ENCODE assay signal across 8 mouse cellular contexts in the genomic region with DNA sequence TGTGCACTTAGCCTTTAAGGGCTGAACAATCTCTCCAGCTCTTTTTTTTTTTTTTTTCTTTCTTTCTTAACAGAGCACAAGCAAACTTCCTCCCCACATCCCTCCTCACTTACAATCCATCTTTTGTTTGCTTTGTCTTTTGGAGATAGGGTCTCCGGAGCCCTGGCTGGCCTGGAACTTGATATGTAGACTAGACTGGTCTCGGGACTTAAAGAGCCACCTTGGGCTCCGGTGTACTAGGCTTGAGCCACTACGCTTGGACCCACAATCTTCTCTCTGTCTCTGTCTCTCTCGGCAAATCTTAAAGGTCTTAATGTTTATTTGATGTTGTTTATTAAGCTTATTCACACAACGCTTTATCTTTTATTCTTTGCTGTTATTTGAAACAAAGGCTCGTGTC. TPM values are rescaled to one million over a fixed set of nuclear protein-coding genes. Genes with fewer than 3 reads are reported as not detected.
DNase-seq lines count a peak whose midpoint lies in the region; ATAC-seq and TF ChIP-seq lines count a peak whose summit lies in the region.

No protein-coding gene starts in this region.

- 3% methylated on average over 7 of the region's 7 CpGs for WGBS in heart, embryonic 11.5 days (ENCODE audit: insufficient replicate concordance)
- 2% methylated on average over 7 of the region's 7 CpGs for WGBS in forebrain, embryonic 12.5 days
- under 1% methylated on average over 7 of the region's 7 CpGs for WGBS in liver, embryonic 12.5 days (ENCODE audit: insufficient replicate concordance)

- peak overlapping the region; percentile 34; the same call in 1 of the 2 replicates for H3K9ac ChIP-seq in heart, embryonic 11.5 days (ENCODE audit: low read depth, low read length)
- H3K9ac ChIP-seq in forebrain, embryonic 12.5 days, result peak overlapping the region; percentile 18; the same call in 1 of the 2 replicates
- peak overlapping the region; percentile 66 for H3K9ac ChIP-seq in liver, embryonic 12.5 days

- no peak for DNase-seq in heart, adult 18-20 months
- no peak for DNase-seq in adrenal gland, postnatal 25 days
- DNase-seq in cerebellum, postnatal 4 days (ENCODE audit: low spot score in 2 of 2), result no peak
- no peak for DNase-seq in spleen, postnatal 4 days (ENCODE audit: low spot score in 2 of 2)

- peak overlapping the region; percentile 42 for H3K4me3 ChIP-seq in heart, embryonic 11.5 days (ENCODE audit: low read depth, low read length)
- H3K4me3 ChIP-seq in E14TG2a.4 (replicated peaks; ENCODE audit: low read length), result peak overlapping the region; percentile 76
- H3K4me3 ChIP-seq in forebrain, embryonic 12.5 days (replicated peaks), result peak overlapping the region; percentile 17; the same call in 1 of the 2 replicates
- peak overlapping the region; percentile 62 for H3K4me3 ChIP-seq in liver, embryonic 12.5 days

- H3K9me3 ChIP-seq in heart, embryonic 11.5 days (replicated peaks; ENCODE audit: control insufficient read depth, low read length), result no peaks in the 10 kb centered on the region
- H3K9me3 ChIP-seq in E14TG2a.4 (ENCODE audit: low read length), result no peaks in the 10 kb centered on the region
- no peaks in the 10 kb centered on the region for H3K9me3 ChIP-seq in forebrain, embryonic 12.5 days
- no peaks in the 10 kb centered on the region for H3K9me3 ChIP-seq in liver, embryonic 12.5 days (replicated peaks)

- H3K27ac ChIP-seq in heart, embryonic 11.5 days (ENCODE audit: low read depth, low read length), result no peak overlapping the region
- H3K27ac ChIP-seq in forebrain, embryonic 12.5 days, result no peak overlapping the region
- no peak overlapping the region for H3K27ac ChIP-seq in liver, embryonic 12.5 days

- H3K4me2 ChIP-seq in heart, embryonic 11.5 days, result peak overlapping the region; percentile 56
- H3K4me2 ChIP-seq in forebrain, embryonic 12.5 days, result peak overlapping the region; percentile 38
- H3K4me2 ChIP-seq in liver, embryonic 12.5 days, result peak overlapping the region; percentile 73

- no peaks in the 10 kb centered on the region for H3K27me3 ChIP-seq in heart, embryonic 11.5 days (ENCODE audit: control insufficient read depth, insufficient read depth, low read length)
- no peaks in the 10 kb centered on the region for H3K27me3 ChIP-seq in E14TG2a.4 (ENCODE audit: insufficient read depth, low read length)
- H3K27me3 ChIP-seq in forebrain, embryonic 12.5 days, result peaks cover 18% of the 10 kb centered on the region
- H3K27me3 ChIP-seq in liver, embryonic 12.5 days (replicated peaks), result peaks cover 5% of the 10 kb centered on the region; the same call in 1 of the 2 replicates

- no peaks in the 10 kb centered on the region for H3K36me3 ChIP-seq in heart, embryonic 11.5 days (ENCODE audit: control insufficient read depth, insufficient read depth, low read length)
- no peaks in the 10 kb centered on the region for H3K36me3 ChIP-seq in E14TG2a.4 (ENCODE audit: insufficient read depth, low read length)
- no peaks in the 10 kb centered on the region for H3K36me3 ChIP-seq in forebrain, embryonic 12.5 days (replicated peaks)
- H3K36me3 ChIP-seq in liver, embryonic 12.5 days, result no peaks in the 10 kb centered on the region

- TF ChIP-seq CTCF in E14TG2a.4 (conservative IDR thresholded peaks at IDR 0.05; ENCODE audit: low read length), result no peak

- H3K4me1 ChIP-seq in heart, embryonic 11.5 days (ENCODE audit: control insufficient read depth, insufficient read depth, low read length), result no peaks in the 10 kb centered on the region; the same call in 1 of the 2 replicates
- H3K4me1 ChIP-seq in E14TG2a.4 (replicated peaks; ENCODE audit: low read depth, low read length), result peaks cover 73% of the 10 kb centered on the region
- H3K4me1 ChIP-seq in forebrain, embryonic 12.5 days, result peaks cover 8% of the 10 kb centered on the region; the same call in 1 of the 2 replicates
- peaks cover 68% of the 10 kb centered on the region for H3K4me1 ChIP-seq in liver, embryonic 12.5 days

- no peak for ATAC-seq in heart, embryonic 11.5 days (replicated peaks; ENCODE audit: insufficient number of reproducible peaks, low FRiP score, low TSS enrichment)
- no peak for ATAC-seq in forebrain, embryonic 12.5 days (ENCODE audit: low FRiP score)
- ATAC-seq in liver, embryonic 12.5 days, result no peak

RNA-seq across cellular contexts. Expression of a gene that starts 34.2 kb away (rescaled TPM):
- 6.7 and 7.6 TPM in 2 replicates for polyA plus RNA-seq in heart, embryonic 11.5 days (2014; fragmentation: Nextera tagmentation; extraction: Ambion mirVana)
- total RNA-seq in heart, adult 18-20 months (2021), result 1 to 10 TPM in 1 of 2 experiments, under 1 TPM in 1; 0.67 to 1.3 TPM
- 24.5 and 26.7 TPM in 2 replicates for polyA plus RNA-seq in forebrain, embryonic 12.5 days (2016; fragmentation: Nextera tagmentation; extraction: Ambion mirVana)
- polyA plus RNA-seq in liver, embryonic 12.5 days (2016; fragmentation: Nextera tagmentation; extraction: Ambion mirVana), result 1.9 and 2.5 TPM in 2 replicates
- 2.0 and 2.1 TPM in 2 replicates for total RNA-seq in adrenal gland, postnatal 25 days (2021)

Comparison
In these comparisons a context has a peak if more than half of its experiments do, and no peak if none do; other contexts are left out.
1. H3K4me3 ChIP-seq: peak in every context shown above with its lines; median percentile 76 in E14TG2a.4; 62 in liver, embryonic 12.5 days; 42 in heart, embryonic 11.5 days; 17 in forebrain, embryonic 12.5 days.